Mouse (Mus musculus): Measurements from ENCODE around the gene Rps12-ps3. TPM values are rescaled to one million over a fixed set of nuclear protein-coding genes. Genes with fewer than 3 reads are reported as not detected.

The Rps12-ps3 gene
- polyA plus RNA-seq (2012; rRNA removed): 708 and 907 TPM in 2 replicates

DNA sequence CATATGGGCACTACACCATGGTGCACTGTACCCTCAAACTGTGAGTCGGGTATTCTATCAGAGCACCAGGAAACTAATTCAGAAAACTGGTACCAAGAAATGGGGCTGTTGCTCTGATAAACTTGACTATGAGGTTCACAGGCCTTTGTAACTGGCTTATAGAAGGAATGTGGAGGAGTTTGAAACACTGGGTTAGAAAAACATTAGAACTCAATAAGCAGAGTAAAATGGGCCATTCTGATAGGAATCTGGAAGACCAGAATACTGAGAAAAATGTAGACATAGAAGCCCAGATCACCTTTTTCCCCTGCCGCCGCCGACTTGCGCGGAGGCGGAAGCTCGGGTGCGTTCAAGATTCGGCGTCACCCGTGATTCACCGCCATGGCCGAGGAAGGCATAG, at the start of gene Rps12-ps3:
Gene Rps12-ps3 (plus strand): TSS at position 301 of the 400 bp plus-strand sequence.
- TF ChIP-seq CTCF (IDR thresholded peaks at IDR 0.05; ENCODE audit: control insufficient read depth, insufficient read depth, insufficient replicate concordance, low read depth, low read length) (no peak), POLR2A (IDR thresholded peaks at IDR 0.05; ENCODE audit: control insufficient read depth, low read depth, low read length) (no peak)
- H3K36me3 ChIP-seq (ENCODE audit: control insufficient read depth, insufficient read depth, low read length): no peaks in the 10 kb centered on the region; the same call in 1 of the 2 replicates

DNA sequence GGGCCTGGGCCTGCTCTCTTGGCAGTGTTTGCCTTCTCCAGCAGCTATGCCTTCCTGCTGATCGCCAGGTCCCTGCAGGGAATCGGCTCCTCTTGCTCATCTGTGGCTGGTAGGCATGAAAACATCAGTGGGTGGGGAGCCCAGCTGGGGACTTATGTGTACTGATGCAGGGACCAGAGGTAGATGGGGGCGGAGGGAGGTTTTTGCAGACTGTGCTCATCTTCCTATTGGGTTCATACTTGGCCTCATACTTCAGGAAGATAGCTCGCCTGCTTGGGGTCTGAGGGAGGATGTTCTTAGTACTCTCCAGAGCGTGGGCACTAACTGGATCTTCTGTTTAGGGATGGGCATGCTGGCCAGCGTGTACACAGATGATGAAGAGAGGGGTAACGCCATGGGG, 48.9 kb upstream of the Rps12-ps3 start:
- no peaks in the 10 kb centered on the region for H3K4me1 ChIP-seq (ENCODE audit: control insufficient read depth, insufficient read depth, low read length)
- H3K27me3 ChIP-seq (ENCODE audit: control insufficient read depth, insufficient read depth, low read length): no peaks in the 10 kb centered on the region
- H3K36me3 ChIP-seq (ENCODE audit: control insufficient read depth, insufficient read depth, low read length): no peaks in the 10 kb centered on the region
- no peak overlapping the region for H3K27ac ChIP-seq (ENCODE audit: control insufficient read depth, insufficient read depth, low read depth, low read length)
- H3K4me3 ChIP-seq (ENCODE audit: control insufficient read depth, low read depth, low read length): no peak overlapping the region
- TF ChIP-seq CTCF (IDR thresholded peaks at IDR 0.05; ENCODE audit: control insufficient read depth, insufficient read depth, insufficient replicate concordance, low read depth, low read length): no peak
- TF ChIP-seq POLR2A (IDR thresholded peaks at IDR 0.05; ENCODE audit: control insufficient read depth, low read depth, low read length): no peak

More for the DNA sequence above, at the start of gene Rps12-ps3:
- H3K4me3 ChIP-seq (ENCODE audit: control insufficient read depth, low read depth, low read length): no peak within 1 kb of the TSS
- H3K27me3 ChIP-seq (ENCODE audit: control insufficient read depth, insufficient read depth, low read length): no peaks in the 10 kb centered on the region
- no peaks in the 10 kb centered on the region for H3K4me1 ChIP-seq (ENCODE audit: control insufficient read depth, insufficient read depth, low read length)
- H3K27ac ChIP-seq (ENCODE audit: control insufficient read depth, insufficient read depth, low read depth, low read length): no peak within 1 kb of the TSS

DNA sequence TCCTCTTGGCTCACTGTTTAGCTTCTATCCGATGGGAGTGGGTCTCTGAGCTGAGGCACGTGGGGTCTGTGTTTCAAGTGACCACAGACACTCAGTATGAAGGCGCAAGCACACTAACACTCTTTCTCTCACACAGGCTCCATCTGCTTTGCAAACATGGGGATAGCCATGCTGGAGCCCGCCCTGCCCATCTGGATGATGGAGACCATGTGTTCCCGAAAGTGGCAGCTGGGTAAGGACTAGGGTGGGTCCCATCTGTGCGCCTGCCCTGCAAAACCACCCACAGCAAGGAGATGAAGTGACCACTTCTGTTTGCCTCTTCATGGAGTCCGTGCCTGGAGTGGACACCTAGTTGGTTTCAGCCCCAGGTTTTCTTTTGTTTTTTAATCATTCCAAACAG, 45.7 kb upstream of the Rps12-ps3 start:
- Histone ChIP-seq H3K27ac (ENCODE audit: control insufficient read depth, insufficient read depth, low read depth, low read length) (no peak overlapping the region), H3K27me3 (ENCODE audit: control insufficient read depth, insufficient read depth, low read length) (no peaks in the 10 kb centered on the region), H3K36me3 (ENCODE audit: control insufficient read depth, insufficient read depth, low read length) (no peaks in the 10 kb centered on the region), H3K4me1 (ENCODE audit: control insufficient read depth, insufficient read depth, low read length) (no peaks in the 10 kb centered on the region), H3K4me3 (ENCODE audit: control insufficient read depth, low read depth, low read length) (no peak overlapping the region)
- TF ChIP-seq CTCF (IDR thresholded peaks at IDR 0.05; ENCODE audit: control insufficient read depth, insufficient read depth, insufficient replicate concordance, low read depth, low read length): no peak
- no peak for TF ChIP-seq POLR2A (IDR thresholded peaks at IDR 0.05; ENCODE audit: control insufficient read depth, low read depth, low read length)

DNA sequence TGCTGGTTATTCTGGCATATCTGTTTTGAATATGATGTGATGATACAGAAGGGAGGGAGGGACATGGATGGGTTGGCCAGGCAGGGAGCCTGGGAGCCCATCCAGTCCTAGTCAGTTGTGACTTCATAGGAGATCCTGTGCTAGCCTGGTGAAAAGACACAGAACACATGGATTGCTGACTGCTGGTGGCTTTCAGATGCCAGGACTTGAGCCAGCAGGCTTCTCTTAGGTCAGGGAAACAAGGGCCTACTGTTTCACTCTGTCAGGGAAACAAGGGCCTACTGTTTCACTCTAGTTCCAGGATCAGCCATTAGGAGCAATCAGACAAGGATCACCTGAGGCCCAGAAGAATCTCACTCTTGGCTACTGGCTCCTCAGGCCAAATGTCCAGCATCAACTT, 41.2 kb upstream of the Rps12-ps3 start:
- Histone ChIP-seq H3K27ac (ENCODE audit: control insufficient read depth, insufficient read depth, low read depth, low read length) (no peak overlapping the region), H3K4me3 (ENCODE audit: control insufficient read depth, low read depth, low read length) (no peak overlapping the region), H3K27me3 (ENCODE audit: control insufficient read depth, insufficient read depth, low read length) (no peaks in the 10 kb centered on the region), H3K36me3 (ENCODE audit: control insufficient read depth, insufficient read depth, low read length) (no peaks in the 10 kb centered on the region), H3K4me1 (ENCODE audit: control insufficient read depth, insufficient read depth, low read length) (no peaks in the 10 kb centered on the region)
- no peak for TF ChIP-seq POLR2A (IDR thresholded peaks at IDR 0.05; ENCODE audit: control insufficient read depth, low read depth, low read length)
- no peak for TF ChIP-seq CTCF (IDR thresholded peaks at IDR 0.05; ENCODE audit: control insufficient read depth, insufficient read depth, insufficient replicate concordance, low read depth, low read length)

DNA sequence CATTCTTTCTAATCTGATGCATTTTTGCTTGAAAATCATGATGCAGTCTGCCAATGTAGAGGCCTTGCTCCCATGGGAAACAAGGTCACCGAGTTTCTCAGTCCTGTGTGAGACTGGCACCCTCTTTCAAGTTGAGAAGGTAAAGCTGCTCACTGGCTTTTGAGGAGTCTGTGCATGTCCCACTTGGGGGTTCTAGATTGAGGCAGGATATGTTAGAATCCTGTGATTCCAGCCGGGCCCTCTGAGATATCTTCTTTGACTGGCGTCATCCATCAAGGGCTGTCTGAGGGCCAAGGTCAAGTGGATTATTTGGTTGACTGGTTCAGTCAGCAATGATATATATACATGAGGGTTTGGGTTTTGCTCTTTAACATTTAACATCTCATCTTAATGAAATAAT, 40.1 kb upstream of the Rps12-ps3 start:
- Histone ChIP-seq H3K27ac (ENCODE audit: control insufficient read depth, insufficient read depth, low read depth, low read length) (no peak overlapping the region), H3K27me3 (ENCODE audit: control insufficient read depth, insufficient read depth, low read length) (no peaks in the 10 kb centered on the region), H3K36me3 (ENCODE audit: control insufficient read depth, insufficient read depth, low read length) (no peaks in the 10 kb centered on the region), H3K4me1 (ENCODE audit: control insufficient read depth, insufficient read depth, low read length) (no peaks in the 10 kb centered on the region), H3K4me3 (ENCODE audit: control insufficient read depth, low read depth, low read length) (no peak overlapping the region)
- TF ChIP-seq CTCF (IDR thresholded peaks at IDR 0.05; ENCODE audit: control insufficient read depth, insufficient read depth, insufficient replicate concordance, low read depth, low read length) (no peak), POLR2A (IDR thresholded peaks at IDR 0.05; ENCODE audit: control insufficient read depth, low read depth, low read length) (no peak)

DNA sequence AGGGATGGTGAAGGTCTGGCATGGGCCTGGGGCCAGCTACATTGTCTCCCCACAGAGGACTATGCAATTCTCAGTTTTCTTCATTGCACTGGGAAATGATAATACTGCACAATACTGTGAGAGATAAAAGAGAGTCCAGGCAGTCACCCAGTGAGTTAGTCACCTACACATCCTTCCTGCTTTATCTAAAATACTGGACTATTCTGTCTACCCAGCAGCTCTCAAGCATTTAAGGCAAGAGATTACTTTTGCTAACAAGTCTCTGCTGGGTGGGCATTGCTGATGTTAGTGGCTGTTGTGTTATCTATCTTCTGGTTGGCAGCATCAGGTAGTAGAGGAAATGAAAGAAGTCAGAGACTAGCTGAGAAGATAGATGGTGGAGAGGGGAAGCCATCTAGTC, 33.0 kb upstream of the Rps12-ps3 start:
- H3K27ac ChIP-seq (ENCODE audit: control insufficient read depth, insufficient read depth, low read depth, low read length): no peak overlapping the region
- H3K27me3 ChIP-seq (ENCODE audit: control insufficient read depth, insufficient read depth, low read length): no peaks in the 10 kb centered on the region
- no peaks in the 10 kb centered on the region for H3K4me1 ChIP-seq (ENCODE audit: control insufficient read depth, insufficient read depth, low read length)
- TF ChIP-seq CTCF (IDR thresholded peaks at IDR 0.05; ENCODE audit: control insufficient read depth, insufficient read depth, insufficient replicate concordance, low read depth, low read length): no peak
- TF ChIP-seq POLR2A (IDR thresholded peaks at IDR 0.05; ENCODE audit: control insufficient read depth, low read depth, low read length): no peak
- H3K36me3 ChIP-seq (ENCODE audit: control insufficient read depth, insufficient read depth, low read length): no peaks in the 10 kb centered on the region
- no peak overlapping the region for H3K4me3 ChIP-seq (ENCODE audit: control insufficient read depth, low read depth, low read length)

DNA sequence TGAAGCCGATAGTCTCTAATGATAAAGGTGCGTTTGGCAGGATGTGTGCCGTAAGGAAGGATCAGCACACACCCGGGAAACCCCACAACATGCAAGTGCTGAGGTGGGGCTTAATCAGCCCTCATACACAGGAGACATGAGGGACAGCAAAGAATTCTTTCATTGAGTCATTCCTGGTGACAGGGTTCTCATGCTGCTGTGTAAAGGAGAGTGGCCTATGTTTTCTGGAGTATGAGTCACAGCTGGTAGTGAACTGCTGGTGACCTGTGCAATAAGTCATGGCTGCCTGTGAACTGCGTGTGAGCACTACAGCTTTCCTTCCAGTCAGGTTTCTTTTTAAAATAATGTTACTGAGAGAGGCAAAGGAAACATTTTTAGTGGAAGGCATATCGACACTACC, 32.3 kb upstream of the Rps12-ps3 start:
- Histone ChIP-seq H3K4me3 (ENCODE audit: control insufficient read depth, low read depth, low read length) (no peak overlapping the region), H3K36me3 (ENCODE audit: control insufficient read depth, insufficient read depth, low read length) (no peaks in the 10 kb centered on the region), H3K27ac (ENCODE audit: control insufficient read depth, insufficient read depth, low read depth, low read length) (no peak overlapping the region), H3K27me3 (ENCODE audit: control insufficient read depth, insufficient read depth, low read length) (no peaks in the 10 kb centered on the region), H3K4me1 (ENCODE audit: control insufficient read depth, insufficient read depth, low read length) (no peaks in the 10 kb centered on the region)
- TF ChIP-seq CTCF (IDR thresholded peaks at IDR 0.05; ENCODE audit: control insufficient read depth, insufficient read depth, insufficient replicate concordance, low read depth, low read length): no peak
- no peak for TF ChIP-seq POLR2A (IDR thresholded peaks at IDR 0.05; ENCODE audit: control insufficient read depth, low read depth, low read length)

All from testis, adult 2 months (tissue).